Mouse (Mus musculus): ENCODE results near the gene Rtp4.

GRCm38 (mm10) chr16:23609748-23610185 is 89.7 kb downstream of the Rtp4 start:
- TF ChIP-seq CTCF (IDR thresholded peaks at IDR 0.05; ENCODE audit: control insufficient read depth, insufficient read depth, insufficient replicate concordance, low read depth, low read length) (no peak), POLR2A (IDR thresholded peaks at IDR 0.05; ENCODE audit: control insufficient read depth, low read depth, low read length) (no peak)
